Mouse (Mus musculus) CH12.LX (cell line): ENCODE measurements around the gene Zfp219. TPM values are rescaled to one million over a fixed set of nuclear protein-coding genes. Genes with fewer than 3 reads are reported as not detected.

Experiments used
- DNase-seq: peaks from one replicate; pipeline ENCODE4 v3.0.0-alpha.2; 2013; ENCODE audit errors: extremely low read depth
- H3K27ac ChIP-seq: 2 replicates; pipeline ENCODE4 v1.5.1; 2012; ENCODE audit warnings: low read depth, mild to moderate bottlenecking, control low read depth, moderate library complexity; ENCODE audit not compliant: insufficient read depth
- H3K27me3 ChIP-seq: replicated peaks from 2 replicates; pipeline ENCODE3; 2012; ENCODE audit warnings: inconsistent platforms
- H3K36me3 ChIP-seq, 2 experiments: replicated peaks in 1 of 2; 2 replicates each; pipeline versions ENCODE3 to v1.6.1; 2012; ENCODE audit warnings: inconsistent platforms in 1 of 2, low read length in 1 of 2, mild to moderate bottlenecking in 1 of 2, mixed read lengths in 1 of 2, moderate library complexity in 1 of 2; ENCODE audit not compliant: control insufficient read depth in 1 of 2, insufficient read depth in 1 of 2
- H3K4me1 ChIP-seq, 2 experiments: 2 replicates each; pipeline ENCODE4 v1.6.1; 2012; ENCODE audit warnings: inconsistent platforms in 1 of 2, moderate library complexity in 1 of 2; ENCODE audit not compliant: insufficient read depth in 2 of 2, control insufficient read depth in 1 of 2
- H3K4me2 ChIP-seq: 2 replicates; pipeline ENCODE4 v1.6.1; 2012; ENCODE audit warnings: low read depth, mild to moderate bottlenecking, control low read depth; ENCODE audit not compliant: poor library complexity, insufficient read depth, severe bottlenecking
- H3K4me3 ChIP-seq, 3 experiments: fragments of 150-350 bp in 1 of 3; sonication (generic) in 1 of 3; replicated peaks in 1 of 3; 2 replicates each; pipeline versions ENCODE3 to v1.5.1; 2011 to 2012; ENCODE audit warnings: low read depth in 2 of 3, low read length in 2 of 3, mild to moderate bottlenecking in 2 of 3, moderate library complexity in 2 of 3, control low read depth in 1 of 3, improper control_type of control experiment in 1 of 3, inconsistent platforms in 1 of 3, mixed read lengths in 1 of 3; ENCODE audit not compliant: poor library complexity in 1 of 3
- H3K79me2 ChIP-seq: replicated peaks from 2 replicates; pipeline ENCODE4 v1.6.1; 2012; ENCODE audit warnings: mild to moderate bottlenecking, moderate library complexity; ENCODE audit not compliant: control insufficient read depth, poor library complexity, insufficient read depth, severe bottlenecking; ENCODE audit errors: extremely low read depth
- H3K9ac ChIP-seq: 2 replicates; pipeline ENCODE4 v1.6.1; 2012; ENCODE audit warnings: low read depth, mild to moderate bottlenecking, control low read depth, moderate library complexity; ENCODE audit not compliant: insufficient read depth
- H3K9me3 ChIP-seq: replicated peaks from 2 replicates; pipeline ENCODE3; 2012; ENCODE audit warnings: low read length, inconsistent platforms, mixed read lengths
- BHLHE40 ChIP-seq: IDR thresholded peaks from 2 replicates; pipeline ENCODE4 v1.6.1; 2011; ENCODE audit warnings: mild to moderate bottlenecking, low read depth, low read length, improper control_type of control experiment
- CHD1 ChIP-seq: IDR thresholded peaks from 2 replicates; pipeline ENCODE4 v1.6.1; 2012; ENCODE audit warnings: low read depth, low read length, improper control_type of control experiment, inconsistent platforms
- CHD2 ChIP-seq: IDR thresholded peaks from 2 replicates; pipeline ENCODE4 v1.6.1; 2011; ENCODE audit warnings: low read length, improper control_type of control experiment
- CTCF ChIP-seq, 2 experiments: IDR thresholded peaks in 1 of 2; conservative IDR thresholded peaks in 1 of 2; 2 replicates each; pipeline ENCODE4 v1.5.1; 2011 to 2012; ENCODE audit warnings: low read depth in 2 of 2, low read length in 2 of 2, improper control_type of control experiment in 1 of 2, inconsistent platforms in 1 of 2, mild to moderate bottlenecking in 1 of 2, moderate library complexity in 1 of 2
- ELF1 ChIP-seq: IDR thresholded peaks from 2 replicates; pipeline ENCODE4 v1.6.1; 2014; ENCODE audit warnings: low read depth, mild to moderate bottlenecking, inconsistent platforms, low read length, improper control_type of control experiment
- GABPA ChIP-seq: IDR thresholded peaks from 2 replicates; pipeline ENCODE4 v1.6.1; 2012; ENCODE audit warnings: low read depth, low read length, improper control_type of control experiment, inconsistent platforms; ENCODE audit not compliant: insufficient replicate concordance
- HCFC1 ChIP-seq: IDR thresholded peaks from 2 replicates; pipeline ENCODE4 v1.6.1; 2012; ENCODE audit warnings: low read depth, mild to moderate bottlenecking, inconsistent platforms, low read length, improper control_type of control experiment
- IRF4 ChIP-seq: IDR thresholded peaks from 2 replicates; pipeline ENCODE4 v1.6.1; 2014; ENCODE audit warnings: low read depth, mild to moderate bottlenecking, inconsistent platforms, low read length, improper control_type of control experiment
- JUN ChIP-seq: IDR thresholded peaks from 2 replicates; pipeline ENCODE4 v1.6.1; 2011; ENCODE audit warnings: low read depth, mild to moderate bottlenecking, low read length, improper control_type of control experiment, moderate library complexity; ENCODE audit not compliant: insufficient read depth
- JUND ChIP-seq: conservative IDR thresholded peaks from 2 replicates; pipeline ENCODE4 v1.6.1; 2011; ENCODE audit warnings: low read depth, low read length, improper control_type of control experiment
- KAT2A ChIP-seq: IDR thresholded peaks from 2 replicates; pipeline ENCODE4 v1.6.1; 2012; ENCODE audit warnings: low read length, improper control_type of control experiment, inconsistent platforms; ENCODE audit not compliant: insufficient replicate concordance
- MAFK ChIP-seq: IDR thresholded peaks from 2 replicates; pipeline ENCODE4 v1.6.1; 2011; ENCODE audit warnings: low read length, improper control_type of control experiment; ENCODE audit not compliant: insufficient replicate concordance
- MAX ChIP-seq: IDR thresholded peaks from 2 replicates; pipeline ENCODE4 v1.6.1; 2011; ENCODE audit warnings: low read length, improper control_type of control experiment
- MAZ ChIP-seq: IDR thresholded peaks from 2 replicates; pipeline ENCODE4 v1.6.1; 2012; ENCODE audit warnings: low read depth, mild to moderate bottlenecking, inconsistent platforms, low read length, improper control_type of control experiment, moderate library complexity
- MEF2A ChIP-seq: IDR thresholded peaks from 2 replicates; pipeline ENCODE4 v1.6.1; 2014; ENCODE audit warnings: low read depth, mild to moderate bottlenecking, inconsistent platforms, low read length, improper control_type of control experiment, borderline replicate concordance
- MYC ChIP-seq: IDR thresholded peaks from 2 replicates; pipeline ENCODE4 v1.6.1; 2011; ENCODE audit warnings: low read depth, mild to moderate bottlenecking, improper control_type of control experiment, low read length
- NELFE ChIP-seq: IDR thresholded peaks from 2 replicates; pipeline ENCODE4 v1.6.1; 2011; ENCODE audit warnings: low read depth, low read length, improper control_type of control experiment
- NRF1 ChIP-seq: IDR thresholded peaks from 2 replicates; pipeline ENCODE4 v1.6.1; 2014; ENCODE audit warnings: low read depth, mild to moderate bottlenecking, inconsistent platforms, low read length, improper control_type of control experiment, moderate library complexity
- PAX5 ChIP-seq: IDR thresholded peaks from 2 replicates; pipeline ENCODE4 v1.6.1; 2012; ENCODE audit warnings: low read length, inconsistent platforms, mixed read lengths
- RAD21 ChIP-seq: IDR thresholded peaks from 2 replicates; pipeline ENCODE4 v1.6.1; 2011; ENCODE audit warnings: low read depth, mild to moderate bottlenecking, low read length, improper control_type of control experiment, moderate library complexity
- SIN3A ChIP-seq: IDR thresholded peaks from 2 replicates; pipeline ENCODE4 v1.6.1; 2012; ENCODE audit warnings: low read length, improper control_type of control experiment, inconsistent platforms
- SMC3 ChIP-seq: IDR thresholded peaks from 2 replicates; pipeline ENCODE4 v1.6.1; 2011; ENCODE audit warnings: low read depth, low read length, improper control_type of control experiment
- TBP ChIP-seq: conservative IDR thresholded peaks from 2 replicates; pipeline ENCODE4 v1.6.1; 2011; ENCODE audit warnings: low read depth, low read length, improper control_type of control experiment
- TCF12 ChIP-seq: IDR thresholded peaks from 2 replicates; pipeline ENCODE4 v1.6.1; 2014; ENCODE audit warnings: low read depth, mild to moderate bottlenecking, inconsistent platforms, low read length, improper control_type of control experiment
- UBTF ChIP-seq: IDR thresholded peaks from 2 replicates; pipeline ENCODE4 v1.6.1; 2012; ENCODE audit warnings: low read depth, mild to moderate bottlenecking, inconsistent platforms, low read length, improper control_type of control experiment, moderate library complexity
- USF1 ChIP-seq: IDR thresholded peaks from 2 replicates; pipeline ENCODE4 v1.6.1; 2014; ENCODE audit warnings: low read depth, mild to moderate bottlenecking, inconsistent platforms, low read length, improper control_type of control experiment
- USF2 ChIP-seq: conservative IDR thresholded peaks from 2 replicates; pipeline ENCODE4 v1.6.1; 2011; ENCODE audit warnings: low read depth, low read length, improper control_type of control experiment
- ZC3H11A ChIP-seq: IDR thresholded peaks from 2 replicates; pipeline ENCODE4 v1.6.1; 2012; ENCODE audit warnings: low read depth, mild to moderate bottlenecking, inconsistent platforms, low read length, improper control_type of control experiment
- ZKSCAN1 ChIP-seq: IDR thresholded peaks from 2 replicates; pipeline ENCODE4 v1.6.1; 2012; ENCODE audit warnings: low read depth, inconsistent platforms, low read length, improper control_type of control experiment, borderline replicate concordance
- ZNF384 ChIP-seq: IDR thresholded peaks from 2 replicates; pipeline ENCODE4 v1.6.1; 2012; ENCODE audit warnings: low read depth, low read length, improper control_type of control experiment, inconsistent platforms
- dilution Hi-C: fragments of 300-500 bp; cut with MboI; formaldehyde crosslinking; loops from 2 replicates; pipeline ENCODE4 v1.14.3; 2020; ENCODE audit warnings: low sequenced_read_pairs; ENCODE audit not compliant: extremely low pct_unique_long_range_greater_than_20kb, extremely low pct_ligation_motif_present
- in situ Hi-C: fragments of 300-500 bp; cut with MboI; formaldehyde crosslinking; loops from 3 replicates; pipeline ENCODE4 v1.14.3; 2019; ENCODE audit warnings: low sequenced_read_pairs, low pct_ligation_motif_present, low pct_unique_long_range_greater_than_20kb, mixed read lengths
- polyA plus RNA-seq: library from polyadenylated mRNA; unstranded; fragments of >175 nt; gene quantifications from 2 replicates; pipeline ENCODE4 v1.2.1, GENCODE M21; 2012; ENCODE audit warnings: low read depth; ENCODE audit not compliant: insufficient read length
- total RNA-seq, 2 experiments: library from RNA; depleted of rRNA; stranded (reverse); fragments of 300-350 nt in 1 of 2; fragments of >200 nt in 1 of 2; gene quantifications; 2 replicates each; pipeline ENCODE4 v1.2.3; 2012 to 2014

The Zfp219 gene
- total and polyA plus RNA-seq, 3 experiments, result 15.8 to 20.8 (median 20.0) TPM

DNA sequence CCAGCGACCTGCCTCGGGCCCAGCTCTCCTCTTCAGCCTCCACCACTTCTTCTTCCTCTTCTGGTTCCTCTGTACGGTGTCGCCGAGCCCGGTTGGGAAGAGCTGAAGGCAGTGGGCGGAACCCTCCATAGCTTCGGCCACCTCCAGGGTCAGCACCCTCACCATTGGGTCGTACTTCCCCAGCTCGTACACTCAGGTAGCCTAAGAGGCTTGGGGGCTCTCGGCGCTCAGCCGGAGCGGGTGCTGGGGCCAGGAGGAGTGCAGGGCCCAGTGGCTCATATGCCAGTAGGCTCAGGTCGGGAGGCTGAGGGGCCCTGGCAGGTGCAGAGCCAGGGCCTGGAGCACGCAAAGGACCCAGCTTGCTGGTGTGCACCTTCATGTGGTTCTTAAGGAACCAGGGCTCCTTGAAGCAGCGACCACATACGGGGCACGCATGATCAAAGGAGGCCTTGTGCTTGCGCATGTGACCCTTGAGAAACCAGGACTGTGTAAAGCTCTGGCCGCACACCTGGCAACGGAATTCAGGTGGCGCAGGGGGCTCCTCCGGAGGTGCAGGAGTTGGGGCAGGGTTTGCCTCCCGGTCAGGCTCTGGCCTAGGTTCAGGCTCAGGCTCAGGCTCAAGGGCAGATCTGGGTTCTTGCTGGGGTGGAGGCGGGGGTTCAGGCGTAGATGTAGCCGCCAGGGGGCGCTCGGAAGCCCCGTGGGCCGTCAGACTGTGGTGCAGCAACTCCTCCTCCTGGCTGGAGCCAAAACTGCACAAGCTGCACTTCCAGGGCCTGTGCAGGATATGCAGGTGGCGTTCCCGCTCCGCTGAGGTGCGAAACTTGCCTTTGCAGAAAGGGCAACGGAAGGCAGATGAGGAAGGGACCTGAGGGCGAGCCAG lies 12.0 kb downstream of the Zfp219 start:
- no peak for TF ChIP-seq USF1
- TF ChIP-seq IRF4, result peak; percentile 72
- TF ChIP-seq TCF12, result peak; percentile 66
- TF ChIP-seq USF2, result no peak
- TF ChIP-seq ELF1, result peak; percentile 55; the same call in 1 of the 2 replicates
- 0 out of 2 replicates have a peak, but pooled peaks have one; percentile 14 for TF ChIP-seq MAFK
- peak; percentile 61; the same call in 1 of the 2 replicates for TF ChIP-seq MAX
- TF ChIP-seq SMC3, result peak; percentile 99
- TF ChIP-seq CTCF (conservative IDR thresholded peaks at IDR 0.05 in 1 of 2, IDR thresholded peaks at IDR 0.05 in 1 of 2; ENCODE audit: low read depth in 2 of 2, low read length in 2 of 2), result peak; percentile 75 to 100
- TF ChIP-seq SIN3A, result peak; percentile 54; the same call in 1 of the 2 replicates
- peak; percentile 73 for TF ChIP-seq MEF2A
- TF ChIP-seq KAT2A, result 0 out of 2 replicates have a peak, but pooled peaks have one; percentile 36
- no peak for TF ChIP-seq JUND
- TF ChIP-seq ZC3H11A, result peak; percentile 73
- TF ChIP-seq UBTF, result 0 out of 2 replicates have a peak, but pooled peaks have one; percentile 63
- TF ChIP-seq HCFC1, result peak; percentile 40; the same call in 1 of the 2 replicates
- peak; percentile 89; the same call in 1 of the 2 replicates for TF ChIP-seq NELFE
- TF ChIP-seq NRF1, result peak; percentile 34; the same call in 1 of the 2 replicates
- peak; percentile 46; the same call in 1 of the 2 replicates for TF ChIP-seq ZNF384
- TF ChIP-seq CHD1, result no peak
- no peak for TF ChIP-seq GABPA
- no peak for TF ChIP-seq CHD2
- TF ChIP-seq RAD21, result peak; percentile 88
- no peak for TF ChIP-seq TBP
- TF ChIP-seq PAX5, result no peak
- peak; percentile 69; the same call in 1 of the 2 replicates for TF ChIP-seq MAZ
- TF ChIP-seq JUN, result no peak
- 0 out of 2 replicates have a peak, but pooled peaks have one; percentile 23 for TF ChIP-seq MYC
- TF ChIP-seq ZKSCAN1, result no peak
- TF ChIP-seq BHLHE40, result 0 out of 2 replicates have a peak, but pooled peaks have one; percentile 36
- peak; percentile 87 for DNase-seq
- H3K4me2 ChIP-seq, result no peak overlapping the region
- no peak overlapping the region for H3K27ac ChIP-seq
- H3K36me3 ChIP-seq, result peaks cover 21 to 51% of the 10 kb centered on the region in 2 experiments
- no peak overlapping the region for H3K4me3 ChIP-seq
- H3K4me1 ChIP-seq, result peaks cover 6 to 37% of the 10 kb centered on the region in 2 experiments
- no peaks in the 10 kb centered on the region for H3K9me3 ChIP-seq
- no peak overlapping the region for H3K9ac ChIP-seq
- in situ Hi-C loops (no loop called here), dilution Hi-C loops (no loop called here)
- no peaks in the 10 kb centered on the region for H3K79me2 ChIP-seq
- no peaks in the 10 kb centered on the region for H3K27me3 ChIP-seq
